Mouse (Mus musculus): ENCODE data around the gene Tmem232. TPM values are rescaled to one million over a fixed set of nuclear protein-coding genes. Genes with fewer than 3 reads are reported as not detected.
A peak's percentile ranks its signal among the peaks of the same experiment; 100 is the strongest.
"Not testable (repeated sequence)": the region's sequence is repeated elsewhere in the genome, so short reads cannot be mapped to it uniquely, and the experiment has no call there.

Gene Tmem232
- polyA plus RNA-seq, 1 experiment from 2014 or later = 0.74 TPM

DNA sequence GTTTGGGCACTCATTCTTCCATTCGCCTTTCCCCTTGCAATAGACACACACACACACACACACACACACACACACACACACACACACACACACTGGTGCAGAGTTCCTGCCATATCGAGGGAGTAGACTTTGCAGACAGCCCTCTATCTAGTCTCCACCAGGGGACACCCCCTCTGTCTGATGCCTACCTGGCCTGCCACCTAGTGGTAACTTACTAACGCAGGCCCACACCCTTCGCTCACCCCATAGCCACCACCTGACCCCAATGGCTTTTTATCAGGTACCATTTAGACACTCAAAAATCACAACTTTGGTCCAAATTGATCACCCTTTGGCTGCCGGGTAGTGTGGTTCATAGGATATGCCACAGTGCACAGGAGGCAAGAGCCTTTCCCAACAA, 18.7 kb upstream of the Tmem232 start:
- Histone ChIP-seq H3K4me2 (no peak overlapping the region), H3K4me1 (replicated peaks) (peaks cover 8% of the 10 kb centered on the region), H3K9ac (no peak overlapping the region), H3K9me3 (no peaks in the 10 kb centered on the region), H3K27me3 (no peaks in the 10 kb centered on the region), H3K4me3 (no peak overlapping the region), H3K27ac (replicated peaks) (no peak overlapping the region), H3K36me3 (no peaks in the 10 kb centered on the region)
- peak; percentile 39; the same call in 1 of the 2 replicates for ATAC-seq (ENCODE audit: low FRiP score, low read depth)
- 43% methylated on average over 5 of the region's 5 CpGs for WGBS

DNA sequence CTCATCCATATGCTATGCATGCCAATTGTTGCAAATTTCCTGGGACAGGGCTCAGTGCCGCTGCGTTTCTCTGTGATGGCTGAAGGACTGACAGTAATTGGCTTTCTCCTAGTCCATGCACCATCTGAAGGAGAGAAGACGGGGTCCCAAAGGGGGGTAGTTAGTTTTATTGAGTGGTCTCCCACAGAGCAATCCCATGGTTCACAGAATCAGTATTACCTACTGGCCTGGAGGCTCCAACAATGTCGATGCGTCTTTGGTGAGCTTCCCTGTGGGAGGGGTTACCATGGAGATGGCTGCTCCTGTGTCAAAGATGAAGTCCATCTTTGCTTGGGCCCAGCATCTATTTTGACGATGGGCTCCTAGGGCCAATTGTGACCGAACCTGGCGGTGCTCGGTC, 18.2 kb upstream of the Tmem232 start:
- peaks cover 8% of the 10 kb centered on the region for H3K4me1 ChIP-seq (replicated peaks)
- H3K4me2 ChIP-seq = peak overlapping the region; percentile 17; the same call in 1 of the 2 replicates
- ATAC-seq (ENCODE audit: low FRiP score, low read depth) = peak; percentile 36; the same call in 1 of the 2 replicates
- no peak overlapping the region for H3K9ac ChIP-seq
- H3K36me3 ChIP-seq = no peaks in the 10 kb centered on the region
- H3K27me3 ChIP-seq = no peaks in the 10 kb centered on the region
- no peak overlapping the region for H3K27ac ChIP-seq (replicated peaks)
- H3K4me3 ChIP-seq = no peak overlapping the region
- H3K9me3 ChIP-seq = no peaks in the 10 kb centered on the region
- 33% methylated on average over 9 of the region's 9 CpGs for WGBS

DNA sequence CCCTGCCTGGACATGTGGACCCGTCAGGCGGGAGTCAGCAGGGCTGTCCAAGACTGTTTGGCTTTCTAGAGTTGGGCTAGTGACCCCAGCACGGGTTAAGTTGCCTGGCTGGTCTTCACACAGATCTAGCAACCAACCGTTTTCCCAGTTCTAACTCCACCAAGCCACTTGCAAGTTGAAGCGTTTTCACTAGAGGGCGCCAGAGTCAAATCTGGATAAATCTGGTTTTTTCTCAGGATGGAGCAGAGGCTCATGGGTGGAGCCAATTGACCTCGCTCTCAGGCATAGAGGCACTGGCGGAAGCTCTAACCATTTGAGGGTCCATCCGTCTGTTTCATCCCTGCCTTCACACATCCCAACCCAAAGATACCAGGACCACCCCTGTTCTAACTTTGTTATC, 17.6 kb upstream of the Tmem232 start:
- Histone ChIP-seq H3K27ac (replicated peaks) (no peak overlapping the region), H3K4me2 (peak overlapping the region; percentile 17; the same call in 1 of the 2 replicates), H3K9me3 (no peaks in the 10 kb centered on the region), H3K9ac (no peak overlapping the region), H3K27me3 (no peaks in the 10 kb centered on the region), H3K36me3 (no peaks in the 10 kb centered on the region), H3K4me1 (replicated peaks) (peaks cover 8% of the 10 kb centered on the region), H3K4me3 (no peak overlapping the region)
- peak; percentile 52; the same call in 1 of the 2 replicates for ATAC-seq (ENCODE audit: low FRiP score, low read depth)
- 44% methylated on average over 9 of the region's 9 CpGs for WGBS

DNA sequence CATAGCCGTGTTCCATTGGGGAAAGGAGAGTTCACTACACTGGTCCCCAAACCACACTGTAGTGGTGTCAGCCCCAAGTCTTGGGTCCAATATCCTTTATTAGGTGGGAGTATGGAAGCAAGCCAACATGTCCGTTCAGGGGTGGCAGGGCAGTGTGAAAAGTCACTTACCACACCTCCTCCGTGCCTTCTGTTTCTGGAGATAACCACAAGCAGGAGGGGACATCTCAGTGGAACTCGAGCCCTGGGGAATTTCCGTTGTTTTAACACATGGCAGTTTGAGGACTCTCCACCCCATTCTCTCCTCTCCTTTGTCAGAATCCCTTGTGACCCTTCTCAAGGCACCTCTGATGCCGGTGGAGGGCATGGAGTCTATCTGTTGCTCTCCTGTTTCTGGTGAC, 16.6 kb upstream of the Tmem232 start:
- H3K36me3 ChIP-seq = no peaks in the 10 kb centered on the region
- no peak overlapping the region for H3K4me2 ChIP-seq
- no peak overlapping the region for H3K9ac ChIP-seq
- H3K27me3 ChIP-seq = no peaks in the 10 kb centered on the region
- H3K4me1 ChIP-seq (replicated peaks) = 0 out of 2 replicates have a peak, but pooled peaks cover 5% of the 10 kb centered on the region
- no peaks in the 10 kb centered on the region for H3K9me3 ChIP-seq
- 85% methylated on average over 6 of the region's 6 CpGs for WGBS
- ATAC-seq (ENCODE audit: low FRiP score, low read depth) = no peak
- no peak overlapping the region for H3K27ac ChIP-seq (replicated peaks)
- no peak overlapping the region for H3K4me3 ChIP-seq

DNA sequence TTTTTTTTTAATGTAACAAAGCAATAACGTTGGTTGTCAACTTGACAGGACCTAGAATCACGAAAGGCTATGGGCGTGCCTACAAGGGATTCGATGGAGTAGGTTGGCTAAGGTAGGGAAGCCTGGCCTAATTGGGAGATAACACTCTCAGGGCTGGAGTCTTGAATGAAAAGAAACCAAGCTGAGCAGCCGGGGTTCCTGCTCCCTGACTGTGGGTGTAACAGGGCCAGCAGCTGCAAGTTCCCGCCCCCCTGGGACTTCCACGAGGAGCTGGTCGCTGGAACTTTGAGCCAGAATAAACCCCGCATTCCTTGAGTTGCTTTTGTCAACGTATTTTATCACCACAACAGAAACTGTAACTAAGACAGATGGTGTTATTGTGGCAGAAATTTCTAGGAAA, 16.2 kb upstream of the Tmem232 start:
- 73% methylated on average over 10 of the region's 10 CpGs for WGBS
- H3K4me2 ChIP-seq = no peak overlapping the region
- H3K4me3 ChIP-seq = no peak overlapping the region
- H3K9ac ChIP-seq = no peak overlapping the region
- no peak for ATAC-seq (ENCODE audit: low FRiP score, low read depth)
- no peaks in the 10 kb centered on the region for H3K36me3 ChIP-seq
- H3K9me3 ChIP-seq = no peaks in the 10 kb centered on the region
- H3K27ac ChIP-seq (replicated peaks) = no peak overlapping the region
- no peaks in the 10 kb centered on the region for H3K27me3 ChIP-seq
- 0 out of 2 replicates have a peak, but pooled peaks cover 5% of the 10 kb centered on the region for H3K4me1 ChIP-seq (replicated peaks)

DNA sequence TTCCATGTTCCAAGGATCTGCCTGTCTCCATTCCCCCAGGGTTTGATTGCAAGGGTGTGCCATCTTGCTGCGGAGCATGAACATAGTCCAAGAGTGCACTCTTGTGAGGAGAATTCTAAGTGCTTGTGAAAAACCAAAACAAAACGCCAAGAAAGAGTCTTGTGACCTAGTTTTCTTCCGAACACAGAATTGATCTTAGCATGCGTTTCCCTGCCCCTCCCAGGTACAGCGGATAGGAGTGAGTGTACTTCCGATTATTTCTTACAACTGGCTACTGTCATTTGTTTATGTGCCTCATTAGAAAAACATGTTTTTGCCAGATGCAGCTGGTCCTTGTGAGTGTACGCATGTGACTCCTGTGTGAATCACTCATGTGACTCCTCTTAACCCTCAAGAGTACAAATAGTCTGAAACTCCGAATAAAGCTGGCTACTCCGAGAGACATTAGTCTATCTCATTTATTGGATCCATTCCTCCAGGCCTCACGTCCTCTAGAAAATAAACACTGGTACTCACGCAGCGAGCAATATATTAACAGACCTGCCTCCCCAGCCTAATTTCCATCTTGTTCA, 11.9 kb upstream of the Tmem232 start:
- H3K36me3 ChIP-seq = no peaks in the 10 kb centered on the region
- no peaks in the 10 kb centered on the region for H3K27me3 ChIP-seq
- ATAC-seq (ENCODE audit: low FRiP score, low read depth) = no peak
- H3K4me3 ChIP-seq = no peak overlapping the region
- H3K4me1 ChIP-seq (replicated peaks) = no peaks in the 10 kb centered on the region
- H3K4me2 ChIP-seq = no peak overlapping the region
- no peak overlapping the region for H3K9ac ChIP-seq
- H3K27ac ChIP-seq (replicated peaks) = no peak overlapping the region
- H3K9me3 ChIP-seq = no peaks in the 10 kb centered on the region
- WGBS = 82% methylated on average over 12 of the region's 12 CpGs

DNA sequence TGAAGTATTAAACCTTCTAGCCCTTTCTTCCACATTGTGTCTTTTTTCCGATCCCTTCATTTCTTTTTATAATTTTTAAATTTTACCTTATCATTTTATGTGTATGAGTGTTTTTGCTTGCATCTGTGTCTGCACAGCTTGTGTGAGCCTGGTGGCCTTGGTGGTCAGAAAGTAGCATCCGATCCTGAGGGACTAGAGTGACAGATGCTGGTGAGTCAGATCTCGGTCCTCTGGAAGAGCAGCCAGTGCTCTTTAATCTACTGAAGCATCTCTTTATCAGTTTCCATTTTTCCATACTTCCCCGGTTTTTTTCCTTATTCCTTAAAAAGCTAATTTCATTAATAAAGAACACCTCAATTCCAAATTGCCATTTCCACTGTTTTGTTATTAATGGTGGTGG, 9.8 kb upstream of the Tmem232 start:
- Histone ChIP-seq H3K27ac (replicated peaks) (no peak overlapping the region), H3K27me3 (no peaks in the 10 kb centered on the region), H3K4me1 (replicated peaks) (no peaks in the 10 kb centered on the region), H3K4me3 (no peak overlapping the region), H3K4me2 (no peak overlapping the region), H3K36me3 (no peaks in the 10 kb centered on the region), H3K9ac (no peak overlapping the region), H3K9me3 (no peaks in the 10 kb centered on the region)
- no peak for ATAC-seq (ENCODE audit: low FRiP score, low read depth)
- 84% methylated on average over 4 of the region's 4 CpGs for WGBS

DNA sequence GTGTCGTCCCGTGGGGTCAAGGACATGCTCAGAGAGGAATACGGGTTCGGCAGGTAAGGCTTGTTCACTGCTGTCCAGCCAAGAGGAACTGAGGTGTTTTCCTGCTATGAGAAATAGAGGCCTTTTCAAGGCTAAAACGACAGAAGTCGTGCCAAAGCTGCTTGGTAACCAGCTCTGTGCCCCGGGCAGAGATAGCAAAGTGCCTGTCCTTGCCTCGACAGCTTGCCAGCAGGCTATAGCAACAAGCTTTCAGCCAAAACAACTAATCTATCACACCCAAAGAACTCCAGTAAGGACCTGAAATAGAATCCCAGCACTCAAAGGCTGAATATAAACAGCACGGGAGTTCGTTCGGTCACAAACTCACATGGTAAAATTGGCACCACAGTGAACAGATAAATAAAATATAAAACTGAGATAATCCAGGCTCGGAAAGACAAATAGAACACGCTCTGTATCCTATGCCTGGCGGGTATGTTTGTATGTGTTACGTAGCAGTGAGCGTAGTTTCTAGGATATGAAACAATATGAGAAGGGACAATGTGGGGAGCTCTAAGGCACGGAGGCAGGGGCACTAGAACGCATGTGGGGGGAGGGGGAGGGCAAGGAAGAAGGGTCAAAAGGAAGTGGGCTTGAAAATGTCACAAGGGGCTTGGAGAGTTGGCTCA, 8.2 kb upstream of the Tmem232 start:
- Histone ChIP-seq H3K4me2 (no peak overlapping the region), H3K9me3 (no peaks in the 10 kb centered on the region), H3K27me3 (no peaks in the 10 kb centered on the region), H3K4me3 (no peak overlapping the region), H3K36me3 (no peaks in the 10 kb centered on the region), H3K9ac (no peak overlapping the region), H3K4me1 (replicated peaks) (no peaks in the 10 kb centered on the region), H3K27ac (replicated peaks) (no peak overlapping the region)
- 73% methylated on average over 18 of the region's 18 CpGs for WGBS
- no peak for ATAC-seq (ENCODE audit: low FRiP score, low read depth)

DNA sequence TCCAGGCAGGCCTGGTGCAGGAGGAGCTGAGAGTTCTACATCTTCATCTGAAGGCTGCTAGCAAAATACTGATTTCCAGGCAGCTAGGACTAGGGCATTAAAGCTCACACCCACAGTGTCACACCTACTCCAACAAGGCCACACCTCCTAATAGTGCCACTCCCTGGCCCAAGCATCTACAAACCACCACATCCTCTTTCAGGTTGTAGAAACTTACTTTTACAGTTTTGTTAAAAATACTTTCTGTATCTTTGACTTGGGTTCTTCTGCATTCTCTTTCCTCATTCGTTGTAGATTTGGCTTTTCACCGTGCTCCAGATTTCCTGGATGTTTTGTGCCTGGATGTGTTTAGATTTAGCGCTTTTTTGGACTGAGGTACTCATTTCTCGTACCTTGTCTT, 5.6 kb upstream of the Tmem232 start:
- not testable (repeated sequence) for H3K27ac ChIP-seq (replicated peaks); H3K9ac ChIP-seq; H3K9me3 ChIP-seq; H3K36me3 ChIP-seq; H3K27me3 ChIP-seq; ATAC-seq (ENCODE audit: low FRiP score, low read depth); H3K4me1 ChIP-seq (replicated peaks); H3K4me2 ChIP-seq; H3K4me3 ChIP-seq
- 93% methylated on average over 4 of the region's 4 CpGs for WGBS

DNA sequence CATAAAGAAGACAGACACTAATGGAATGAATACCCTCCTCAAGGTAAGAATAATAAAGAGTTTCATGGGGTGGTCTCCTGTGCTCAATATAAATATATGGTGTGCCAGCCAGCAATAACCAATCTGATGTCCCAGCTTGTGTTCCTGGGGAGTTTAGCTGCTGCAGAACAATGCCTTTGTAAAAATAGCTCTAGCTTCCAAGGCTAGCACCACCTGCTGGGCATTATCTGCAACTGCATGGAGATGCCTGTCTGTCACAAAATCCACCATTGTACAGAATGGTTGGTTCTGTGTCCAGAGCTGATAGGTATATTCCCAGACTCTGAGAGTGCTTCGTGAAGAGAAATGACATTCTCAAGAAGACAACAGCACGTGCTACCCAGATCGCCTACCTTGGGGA, 4.4 kb downstream of the Tmem232 start:
- no peak for ATAC-seq (ENCODE audit: low FRiP score, low read depth)
- Histone ChIP-seq H3K27me3 (no peaks in the 10 kb centered on the region), H3K4me2 (no peak overlapping the region), H3K36me3 (no peaks in the 10 kb centered on the region), H3K9ac (no peak overlapping the region), H3K27ac (replicated peaks) (no peak overlapping the region), H3K4me1 (replicated peaks) (no peaks in the 10 kb centered on the region; the same call in 1 of the 2 replicates), H3K4me3 (no peak overlapping the region), H3K9me3 (no peaks in the 10 kb centered on the region)
- 18% methylated on average over 3 of the region's 3 CpGs for WGBS

DNA sequence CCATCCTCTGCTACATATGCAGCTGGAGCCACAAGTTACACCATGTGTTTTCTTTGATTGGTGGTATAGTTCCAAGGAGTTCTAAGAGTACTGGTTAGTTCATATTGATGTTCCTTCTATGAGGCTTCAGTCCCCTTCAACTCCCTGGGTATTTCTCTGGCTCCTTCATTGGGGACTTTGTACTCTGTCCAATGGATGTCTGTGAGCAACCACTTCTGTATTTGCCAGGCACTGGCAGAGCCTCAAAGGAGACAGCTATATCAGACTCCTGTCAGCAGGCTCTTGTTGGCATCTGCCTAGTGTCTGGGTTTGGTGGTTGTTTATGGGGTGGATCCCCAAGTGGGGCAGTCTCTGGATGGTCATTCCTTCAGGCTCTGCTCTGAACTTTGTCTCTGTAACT, 8.2 kb downstream of the Tmem232 start:
- not testable (repeated sequence) for H3K4me1 ChIP-seq (replicated peaks); H3K27ac ChIP-seq (replicated peaks); H3K9me3 ChIP-seq; H3K4me2 ChIP-seq; H3K9ac ChIP-seq; H3K36me3 ChIP-seq; H3K4me3 ChIP-seq; H3K27me3 ChIP-seq; ATAC-seq (ENCODE audit: low FRiP score, low read depth)

DNA sequence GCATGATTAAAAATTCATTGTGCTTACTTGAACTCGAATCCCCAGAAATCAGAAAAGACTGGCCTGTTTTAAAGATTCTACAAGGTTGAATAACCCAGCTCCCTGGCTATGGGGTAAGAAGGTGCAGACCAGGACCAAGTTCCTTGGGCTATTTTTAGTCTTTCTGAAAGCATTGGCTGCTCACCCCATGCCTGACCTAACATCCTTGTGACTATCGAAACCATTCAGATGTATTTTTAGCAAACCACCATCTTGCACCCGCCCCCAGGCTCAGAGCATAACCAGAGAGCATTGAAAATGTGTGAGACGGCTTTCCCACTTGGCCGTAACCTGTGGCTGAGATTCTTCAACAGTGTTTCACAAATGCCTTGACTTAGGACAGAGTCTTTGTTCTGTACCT, 13.1 kb downstream of the Tmem232 start:
- no peaks in the 10 kb centered on the region for H3K36me3 ChIP-seq
- no peaks in the 10 kb centered on the region for H3K4me1 ChIP-seq (replicated peaks)
- no peak overlapping the region for H3K27ac ChIP-seq (replicated peaks)
- H3K27me3 ChIP-seq = no peaks in the 10 kb centered on the region
- no peak overlapping the region for H3K4me3 ChIP-seq
- WGBS = 85% methylated on average over 5 of the region's 5 CpGs
- no peaks in the 10 kb centered on the region for H3K9me3 ChIP-seq
- no peak overlapping the region for H3K9ac ChIP-seq
- no peak overlapping the region for H3K4me2 ChIP-seq
- no peak for ATAC-seq (ENCODE audit: low FRiP score, low read depth)

DNA sequence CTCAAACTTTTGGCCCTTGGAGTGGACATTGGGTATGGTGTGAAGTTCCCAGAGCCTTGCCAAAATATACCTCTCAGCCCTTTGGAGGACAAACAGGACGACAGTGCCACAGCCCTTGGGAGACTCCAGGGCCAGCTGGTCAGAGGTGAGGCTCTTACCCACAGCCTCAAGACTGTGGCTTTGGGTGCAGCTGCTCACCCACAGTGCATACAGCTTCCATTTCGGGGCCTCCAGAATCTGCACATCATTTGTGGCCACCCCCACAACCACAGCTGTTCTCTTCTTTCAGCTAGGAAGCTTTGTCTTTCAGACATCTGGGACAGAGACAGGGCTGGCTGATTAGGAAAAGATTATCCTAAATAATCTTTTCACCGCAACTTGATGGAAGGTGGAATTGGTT, 27.1 kb downstream of the Tmem232 start:
- WGBS = 92% methylated on average over 3 of the region's 3 CpGs
- Histone ChIP-seq H3K4me2 (no peak overlapping the region), H3K27me3 (no peaks in the 10 kb centered on the region), H3K36me3 (no peaks in the 10 kb centered on the region), H3K27ac (replicated peaks) (no peak overlapping the region), H3K9ac (no peak overlapping the region), H3K4me1 (replicated peaks) (no peaks in the 10 kb centered on the region), H3K9me3 (no peaks in the 10 kb centered on the region), H3K4me3 (no peak overlapping the region)
- no peak for ATAC-seq (ENCODE audit: low FRiP score, low read depth)
